Mouse (Mus musculus): ENCODE results near the gene Pappa.
A peak's percentile ranks its signal among the peaks of the same experiment; 100 is the strongest.

Pappa gene

DNA sequence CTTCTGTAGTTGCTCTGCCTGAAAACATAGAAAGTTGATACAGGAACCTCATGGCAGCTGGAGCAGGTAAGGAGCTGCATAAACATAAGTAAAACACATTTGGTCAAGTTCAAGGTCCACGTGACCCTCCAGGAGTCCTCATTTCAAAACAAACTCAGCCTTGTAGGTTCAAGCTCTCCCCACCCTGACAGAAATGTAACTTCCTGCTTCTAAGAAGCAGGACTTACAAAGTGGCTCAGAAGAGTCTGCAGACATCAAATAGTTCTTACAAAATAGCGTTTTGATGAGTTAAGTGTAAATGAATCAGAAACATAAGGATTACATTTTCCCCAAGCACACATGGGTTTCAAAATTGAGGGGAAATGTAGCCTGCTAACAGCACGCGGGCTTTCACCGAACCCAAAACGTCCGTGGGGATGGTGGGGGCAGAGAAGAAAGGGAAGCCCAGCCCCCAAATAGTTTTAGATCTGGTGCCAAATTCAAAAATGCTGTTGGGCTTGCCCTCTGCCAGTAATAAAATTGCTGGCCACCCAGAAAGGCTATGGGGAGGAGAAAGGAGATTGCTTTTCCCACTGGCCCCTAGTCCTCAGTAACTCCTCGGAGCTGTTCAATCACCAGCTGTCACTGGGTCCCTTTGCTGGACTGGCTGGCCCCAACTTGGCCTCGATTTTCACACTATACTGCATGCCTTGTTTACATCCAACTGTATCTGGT is 93.8 kb downstream of the Pappa start:
- H3K4me3 ChIP-seq (replicated peaks; ENCODE audit: low read length): no peak overlapping the region
- 0 out of 2 replicates have a peak, but pooled peaks cover 3% of the 10 kb centered on the region for H3K27me3 ChIP-seq (ENCODE audit: insufficient read depth, low read length)
- H3K9me3 ChIP-seq (ENCODE audit: low read length): no peaks in the 10 kb centered on the region
- TF ChIP-seq NANOG (IDR thresholded peaks at IDR 0.05; ENCODE audit: borderline replicate concordance, low read length): no peak
- no peak for TF ChIP-seq CTCF (conservative IDR thresholded peaks at IDR 0.05; ENCODE audit: low read length)
- no peak for TF ChIP-seq POU5F1 (IDR thresholded peaks at IDR 0.05; ENCODE audit: borderline replicate concordance, low read length)
- H3K4me1 ChIP-seq (replicated peaks; ENCODE audit: low read depth, low read length): no peaks in the 10 kb centered on the region
- no peaks in the 10 kb centered on the region for H3K36me3 ChIP-seq (ENCODE audit: insufficient read depth, low read length)

DNA sequence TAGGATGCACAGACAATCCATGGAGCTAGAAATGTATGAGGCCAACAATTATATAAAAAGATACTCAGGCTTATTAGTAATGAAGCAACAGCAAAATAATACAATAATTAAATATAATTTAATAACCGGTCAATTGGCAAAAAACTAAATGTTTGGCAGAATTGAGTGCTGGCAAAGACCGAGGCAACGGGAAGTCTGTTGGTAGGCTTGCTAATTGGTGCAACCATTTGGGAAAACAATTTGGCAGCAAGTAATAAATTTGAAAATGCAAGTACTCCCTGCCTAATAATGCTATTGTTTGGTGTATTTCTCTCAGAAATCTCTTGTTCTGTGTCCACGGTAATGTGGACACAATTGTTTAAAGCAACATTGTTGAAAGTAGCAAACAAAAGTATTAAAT is 99.9 kb downstream of the Pappa start:
- no peaks in the 10 kb centered on the region for H3K4me1 ChIP-seq (replicated peaks; ENCODE audit: low read depth, low read length)
- TF ChIP-seq POU5F1 (IDR thresholded peaks at IDR 0.05; ENCODE audit: borderline replicate concordance, low read length) (no peak), NANOG (IDR thresholded peaks at IDR 0.05; ENCODE audit: borderline replicate concordance, low read length) (no peak), CTCF (conservative IDR thresholded peaks at IDR 0.05; ENCODE audit: low read length) (no peak)

DNA sequence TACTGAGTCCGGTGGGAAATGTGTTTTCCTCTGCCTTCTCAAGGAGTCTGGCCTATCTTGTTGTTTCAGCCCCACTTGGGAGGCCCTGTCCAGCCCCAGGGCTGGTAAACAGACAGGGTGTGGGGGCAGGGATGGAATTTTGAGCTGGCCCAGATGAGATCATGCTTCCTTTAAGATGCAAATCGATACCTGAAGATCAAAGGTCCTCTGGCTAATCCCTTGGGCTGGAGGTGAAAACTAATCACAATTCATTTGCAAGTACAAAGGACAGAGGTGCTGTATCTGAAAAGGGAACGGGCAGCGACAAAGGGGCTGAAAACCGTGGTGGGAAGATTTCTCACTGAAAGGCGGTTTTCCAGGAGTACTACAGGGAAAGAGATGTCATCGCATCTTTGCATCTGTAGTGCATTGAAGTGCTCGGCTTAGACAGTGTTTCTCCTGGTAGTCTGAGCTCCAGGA is 114.6 kb downstream of the Pappa start:
- Histone ChIP-seq H3K9me3 (ENCODE audit: low read length) (peaks cover 9% of the 10 kb centered on the region; the same call in 1 of the 2 replicates), H3K27me3 (ENCODE audit: insufficient read depth, low read length) (peaks cover 78% of the 10 kb centered on the region), H3K4me1 (replicated peaks; ENCODE audit: low read depth, low read length) (peaks cover 14% of the 10 kb centered on the region), H3K4me3 (replicated peaks; ENCODE audit: low read length) (no peak overlapping the region), H3K36me3 (ENCODE audit: insufficient read depth, low read length) (no peaks in the 10 kb centered on the region)
- TF ChIP-seq NANOG (IDR thresholded peaks at IDR 0.05; ENCODE audit: borderline replicate concordance, low read length) (peak; percentile 96), CTCF (conservative IDR thresholded peaks at IDR 0.05; ENCODE audit: low read length) (no peak), POU5F1 (IDR thresholded peaks at IDR 0.05; ENCODE audit: borderline replicate concordance, low read length) (peak; percentile 79; the same call in 1 of the 2 replicates)

More for the DNA sequence above, 99.9 kb downstream of the Pappa start:
- H3K36me3 ChIP-seq (ENCODE audit: insufficient read depth, low read length): no peaks in the 10 kb centered on the region
- no peaks in the 10 kb centered on the region for H3K27me3 ChIP-seq (ENCODE audit: insufficient read depth, low read length)
- no peaks in the 10 kb centered on the region for H3K9me3 ChIP-seq (ENCODE audit: low read length)
- H3K4me3 ChIP-seq (replicated peaks; ENCODE audit: low read length): no peak overlapping the region

DNA sequence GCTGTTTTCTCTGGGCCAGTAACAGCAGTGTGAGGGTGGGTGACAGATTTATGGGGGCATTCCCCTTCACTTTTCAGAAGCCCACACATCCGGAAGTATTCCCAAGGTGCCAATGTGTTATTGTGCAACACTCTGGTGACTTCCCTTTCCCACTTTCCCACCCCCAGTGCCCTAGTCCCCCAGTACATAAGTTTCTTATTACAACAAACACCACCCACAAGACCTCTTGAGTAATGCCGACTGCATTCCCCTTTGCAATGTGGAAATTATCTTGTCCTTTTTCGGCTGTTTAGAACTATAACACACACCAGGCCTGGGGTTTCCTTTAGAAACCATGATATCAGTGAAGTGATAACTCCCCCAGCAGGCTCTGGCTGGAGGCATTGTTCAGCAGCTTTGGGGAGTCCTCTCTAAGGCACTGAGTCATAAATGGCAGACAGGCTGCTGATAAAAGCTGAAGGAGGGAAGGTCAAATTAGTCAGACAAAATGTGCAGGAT is 118.5 kb downstream of the Pappa start:
- Histone ChIP-seq H3K4me1 (replicated peaks; ENCODE audit: low read depth, low read length) (peaks cover 27% of the 10 kb centered on the region), H3K27me3 (ENCODE audit: insufficient read depth, low read length) (peaks cover 79% of the 10 kb centered on the region), H3K9me3 (ENCODE audit: low read length) (peaks cover 20% of the 10 kb centered on the region), H3K36me3 (ENCODE audit: insufficient read depth, low read length) (no peaks in the 10 kb centered on the region), H3K4me3 (replicated peaks; ENCODE audit: low read length) (no peak overlapping the region)
- TF ChIP-seq NANOG (IDR thresholded peaks at IDR 0.05; ENCODE audit: borderline replicate concordance, low read length): no peak
- no peak for TF ChIP-seq CTCF (conservative IDR thresholded peaks at IDR 0.05; ENCODE audit: low read length)
- no peak for TF ChIP-seq POU5F1 (IDR thresholded peaks at IDR 0.05; ENCODE audit: borderline replicate concordance, low read length)

DNA sequence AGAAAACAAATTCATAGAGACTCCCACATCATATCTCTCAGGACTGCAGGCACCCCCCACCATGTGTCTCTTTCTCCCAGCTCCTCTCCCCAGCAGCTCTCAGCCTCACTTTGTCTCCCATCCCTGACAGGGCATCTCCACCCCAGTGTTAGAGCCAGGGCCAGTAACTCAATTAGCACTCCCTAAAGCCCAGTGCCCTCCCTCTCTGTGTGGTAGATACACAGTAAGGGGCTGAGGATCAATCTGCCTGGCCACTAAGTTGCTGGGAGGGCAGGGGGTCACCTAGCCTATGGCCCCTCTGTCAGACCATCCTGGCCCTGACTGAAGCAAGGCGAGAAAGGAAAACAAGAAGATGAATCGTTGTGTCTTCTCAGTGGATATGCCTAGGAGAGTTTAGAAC is 119.3 kb downstream of the Pappa start:
- Histone ChIP-seq H3K36me3 (ENCODE audit: insufficient read depth, low read length) (no peaks in the 10 kb centered on the region), H3K4me1 (replicated peaks; ENCODE audit: low read depth, low read length) (peaks cover 19% of the 10 kb centered on the region), H3K4me3 (replicated peaks; ENCODE audit: low read length) (no peak overlapping the region), H3K9me3 (ENCODE audit: low read length) (peaks cover 20% of the 10 kb centered on the region), H3K27me3 (ENCODE audit: insufficient read depth, low read length) (peaks cover 78% of the 10 kb centered on the region)
- no peak for TF ChIP-seq POU5F1 (IDR thresholded peaks at IDR 0.05; ENCODE audit: borderline replicate concordance, low read length)
- no peak for TF ChIP-seq NANOG (IDR thresholded peaks at IDR 0.05; ENCODE audit: borderline replicate concordance, low read length)
- no peak for TF ChIP-seq CTCF (conservative IDR thresholded peaks at IDR 0.05; ENCODE audit: low read length)

DNA sequence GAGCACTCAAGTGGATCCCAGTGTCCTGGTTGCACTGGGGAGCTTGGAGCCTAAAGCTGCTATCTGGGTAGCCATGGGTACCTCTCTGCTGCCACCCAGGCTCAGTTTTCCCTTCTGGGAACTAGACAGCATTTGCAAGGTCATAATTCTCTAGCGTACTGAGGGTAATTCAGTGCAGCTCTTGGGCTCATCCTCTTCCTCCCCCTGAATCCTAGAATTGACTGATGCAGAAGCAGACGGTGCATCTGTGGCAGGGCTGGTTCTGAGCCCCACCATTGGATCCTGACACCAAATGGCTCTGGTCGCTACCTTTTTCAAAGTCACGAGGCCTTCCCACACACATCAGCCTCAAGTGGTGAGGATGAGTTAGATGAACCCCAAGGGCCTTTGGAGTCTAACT is 121.0 kb downstream of the Pappa start:
- Histone ChIP-seq H3K4me1 (replicated peaks; ENCODE audit: low read depth, low read length) (peaks cover 14% of the 10 kb centered on the region), H3K27me3 (ENCODE audit: insufficient read depth, low read length) (peaks cover 87% of the 10 kb centered on the region), H3K9me3 (ENCODE audit: low read length) (peaks cover 20% of the 10 kb centered on the region), H3K36me3 (ENCODE audit: insufficient read depth, low read length) (no peaks in the 10 kb centered on the region), H3K4me3 (replicated peaks; ENCODE audit: low read length) (no peak overlapping the region)
- no peak for TF ChIP-seq NANOG (IDR thresholded peaks at IDR 0.05; ENCODE audit: borderline replicate concordance, low read length)
- TF ChIP-seq CTCF (conservative IDR thresholded peaks at IDR 0.05; ENCODE audit: low read length): no peak
- TF ChIP-seq POU5F1 (IDR thresholded peaks at IDR 0.05; ENCODE audit: borderline replicate concordance, low read length): no peak

DNA sequence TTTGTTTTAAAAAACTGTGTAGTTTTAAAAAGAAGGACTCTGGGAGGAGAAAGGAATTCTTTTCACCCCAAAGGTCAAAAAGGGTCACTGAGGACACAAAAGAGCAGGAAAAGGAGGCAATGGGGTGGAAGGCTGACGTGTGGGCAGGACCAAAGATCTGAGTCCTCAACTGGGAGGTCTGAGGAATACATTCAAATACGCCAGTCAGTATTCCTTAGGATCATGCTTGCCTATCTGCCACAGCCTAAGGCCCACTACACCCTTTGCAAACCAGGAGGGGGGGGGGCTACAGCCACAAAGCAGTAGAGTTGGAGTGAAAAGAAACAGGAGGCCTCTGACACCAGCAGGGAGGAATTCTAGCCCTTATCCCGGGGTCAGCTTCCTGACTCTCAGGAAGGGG is 121.5 kb downstream of the Pappa start:
- peaks cover 20% of the 10 kb centered on the region for H3K9me3 ChIP-seq (ENCODE audit: low read length)
- H3K4me1 ChIP-seq (replicated peaks; ENCODE audit: low read depth, low read length): peaks cover 14% of the 10 kb centered on the region
- TF ChIP-seq CTCF (conservative IDR thresholded peaks at IDR 0.05; ENCODE audit: low read length) (no peak), NANOG (IDR thresholded peaks at IDR 0.05; ENCODE audit: borderline replicate concordance, low read length) (peak; percentile 20; the same call in 1 of the 2 replicates), POU5F1 (IDR thresholded peaks at IDR 0.05; ENCODE audit: borderline replicate concordance, low read length) (no peak)
- H3K36me3 ChIP-seq (ENCODE audit: insufficient read depth, low read length): no peaks in the 10 kb centered on the region
- no peak overlapping the region for H3K4me3 ChIP-seq (replicated peaks; ENCODE audit: low read length)
- peaks cover 87% of the 10 kb centered on the region for H3K27me3 ChIP-seq (ENCODE audit: insufficient read depth, low read length)

DNA sequence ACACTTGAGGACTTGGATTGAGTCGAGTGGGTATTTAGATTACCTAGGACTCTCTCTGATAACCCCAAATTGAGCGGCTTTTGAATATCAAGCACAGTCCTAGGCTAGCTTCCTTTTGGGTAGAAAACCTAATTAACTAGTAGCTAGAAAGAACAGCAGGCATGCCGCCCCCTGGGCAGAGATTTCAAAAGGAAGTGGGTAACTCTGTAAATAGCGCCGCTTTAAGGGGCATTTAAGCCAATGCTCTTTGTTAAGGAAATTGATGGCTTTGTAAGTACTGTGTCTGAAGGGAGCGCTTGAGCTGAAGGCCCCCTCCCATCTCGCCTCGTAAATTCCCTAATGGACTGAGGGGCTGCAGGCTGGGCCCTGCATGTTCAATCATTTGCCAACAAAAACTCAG is 128.2 kb downstream of the Pappa start:
- Histone ChIP-seq H3K27me3 (ENCODE audit: insufficient read depth, low read length) (peaks cover 76% of the 10 kb centered on the region), H3K36me3 (ENCODE audit: insufficient read depth, low read length) (no peaks in the 10 kb centered on the region), H3K9me3 (ENCODE audit: low read length) (peaks cover 3% of the 10 kb centered on the region; the same call in 1 of the 2 replicates), H3K4me3 (replicated peaks; ENCODE audit: low read length) (no peak overlapping the region), H3K4me1 (replicated peaks; ENCODE audit: low read depth, low read length) (peaks cover 9% of the 10 kb centered on the region)
- TF ChIP-seq CTCF (conservative IDR thresholded peaks at IDR 0.05; ENCODE audit: low read length): no peak
- TF ChIP-seq NANOG (IDR thresholded peaks at IDR 0.05; ENCODE audit: borderline replicate concordance, low read length): peak; percentile 98
- TF ChIP-seq POU5F1 (IDR thresholded peaks at IDR 0.05; ENCODE audit: borderline replicate concordance, low read length): no peak

Data from E14TG2a.4 (cell line).